Mouse (Mus musculus): ENCODE measurements around the gene St8sia2.

DNA sequence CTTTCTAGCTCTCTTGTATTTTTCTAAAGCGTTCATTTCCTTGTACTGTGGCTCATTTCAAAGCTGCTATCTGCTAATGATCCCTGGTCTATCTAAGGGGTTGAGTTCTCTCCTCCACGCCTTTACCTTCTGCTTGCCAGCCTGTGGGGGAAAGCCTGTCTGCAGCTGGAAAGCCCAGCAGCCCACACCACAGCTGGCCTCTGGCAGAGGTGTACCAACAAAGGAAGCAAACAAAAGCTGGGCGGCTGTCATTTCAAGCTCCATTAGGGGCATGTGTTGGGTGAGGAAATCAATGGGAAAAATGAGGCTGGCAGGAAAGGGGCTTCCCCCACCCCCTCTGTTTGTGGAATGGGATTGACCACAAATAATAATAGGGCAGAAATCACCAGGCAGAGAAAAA, 10.7 kb upstream of the St8sia2 start:
- TF ChIP-seq POLR2A (IDR thresholded peaks at IDR 0.05; ENCODE audit: low read depth, low read length): no peak
- no peak for TF ChIP-seq CTCF (conservative IDR thresholded peaks at IDR 0.05; ENCODE audit: insufficient read depth, insufficient read length, low read depth, low read length)

Data from kidney, adult 2 months (tissue).